Mouse (Mus musculus) right cerebral cortex, postnatal 10 days (tissue): ENCODE data around the gene Fam3c.

ENCODE experiments used
- DNase-seq, 2 experiments: peaks; one replicate each; pipeline ENCODE4 v3.0.0; 2021; ENCODE audit warnings: low spot score in 2 of 2

Fam3c gene

DNA sequence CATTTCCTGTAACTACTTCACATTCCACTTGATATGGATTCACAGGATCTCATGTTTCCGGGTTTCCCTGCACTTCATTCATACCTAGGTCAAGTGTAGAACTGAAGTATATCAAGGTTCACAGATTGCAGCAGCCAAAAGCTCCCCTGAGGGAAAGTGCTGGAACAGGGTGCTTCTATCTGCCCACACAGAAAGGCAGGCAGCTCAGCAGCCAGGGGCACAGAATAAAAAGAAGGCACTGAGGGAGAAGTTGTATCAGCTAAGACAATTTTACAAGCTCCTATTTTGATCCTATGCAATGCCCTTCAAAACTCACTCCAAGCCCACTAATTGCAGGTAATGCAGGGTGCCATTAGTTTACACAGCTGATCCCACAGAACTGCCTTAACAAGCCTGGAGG, 2.0 kb downstream of the Fam3c start:
- no peak for DNase-seq

- no peak for DNase-seq
These were observed 4.5 kb downstream of the Fam3c start for GRCm38 (mm10) chr6:22351551-22351950.

DNA sequence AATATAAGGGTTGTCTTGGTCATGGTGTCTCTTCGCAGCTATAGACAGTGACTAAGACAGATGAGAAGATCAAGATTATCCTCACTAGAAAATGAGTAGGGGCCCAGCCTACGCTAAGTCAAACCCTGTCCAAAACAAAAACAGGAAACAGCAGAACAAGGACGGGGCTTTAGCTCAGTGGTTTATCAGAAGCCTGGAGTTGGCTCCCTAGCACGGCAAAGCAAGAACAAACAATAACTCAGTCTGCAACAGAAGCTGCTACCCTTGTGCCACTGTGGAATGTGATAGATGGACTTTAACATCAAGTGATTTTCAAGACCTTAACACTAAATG, 5.8 kb downstream of the Fam3c start:
- no peak for DNase-seq

DNA sequence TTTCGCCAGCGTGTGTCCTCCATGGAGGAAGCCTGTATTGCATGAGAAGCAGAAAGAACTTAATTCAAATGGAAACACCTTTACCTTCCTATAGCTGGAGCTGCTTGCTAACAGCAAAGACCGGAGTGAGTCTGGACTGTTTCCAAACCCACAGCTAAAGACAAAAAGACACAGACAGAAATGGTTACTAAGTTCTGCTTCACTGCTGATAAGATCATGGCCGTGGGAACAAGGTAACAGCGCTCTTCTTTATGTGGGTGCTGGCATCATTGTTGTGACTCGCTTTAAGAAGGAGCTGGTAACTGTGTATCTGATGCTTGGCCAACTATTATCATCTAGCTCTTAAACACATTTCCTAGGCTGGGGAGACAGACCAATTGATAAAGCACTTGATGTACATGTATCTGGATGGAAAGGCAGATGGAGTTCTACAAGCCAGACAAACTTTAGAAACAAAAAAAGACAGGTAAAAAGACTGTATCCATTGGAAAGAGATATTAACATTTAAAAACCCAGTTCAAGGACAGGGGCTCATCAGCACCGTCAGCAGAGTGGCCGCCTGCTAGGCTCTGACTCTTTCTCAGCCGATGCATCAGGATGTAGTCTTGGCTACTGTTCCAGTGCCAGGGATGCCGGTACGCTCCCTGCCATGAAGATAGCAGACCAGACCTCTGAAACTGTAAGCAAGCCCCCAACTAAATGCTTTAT, 6.4 kb downstream of the Fam3c start:
- no peak for DNase-seq

DNA sequence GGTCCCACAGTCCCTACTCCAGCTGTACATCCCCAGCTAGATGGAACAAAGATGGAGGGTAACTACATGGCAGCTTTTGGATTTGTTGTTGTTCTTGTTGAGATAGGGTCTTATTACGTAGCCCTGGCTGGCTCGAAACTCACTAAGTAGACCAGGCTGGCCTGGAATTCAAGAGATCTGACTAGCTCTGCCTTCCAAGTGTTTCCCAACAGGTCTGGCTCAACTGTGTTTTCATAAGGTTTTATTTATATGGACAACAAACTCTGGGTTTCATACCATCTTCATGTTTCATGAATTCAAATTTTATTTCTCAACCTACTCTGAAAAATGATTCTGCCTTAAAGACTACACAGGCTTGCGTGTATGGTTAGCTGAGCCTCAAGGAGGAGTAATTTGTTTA, 7.1 kb downstream of the Fam3c start:
- no peak for DNase-seq

DNA sequence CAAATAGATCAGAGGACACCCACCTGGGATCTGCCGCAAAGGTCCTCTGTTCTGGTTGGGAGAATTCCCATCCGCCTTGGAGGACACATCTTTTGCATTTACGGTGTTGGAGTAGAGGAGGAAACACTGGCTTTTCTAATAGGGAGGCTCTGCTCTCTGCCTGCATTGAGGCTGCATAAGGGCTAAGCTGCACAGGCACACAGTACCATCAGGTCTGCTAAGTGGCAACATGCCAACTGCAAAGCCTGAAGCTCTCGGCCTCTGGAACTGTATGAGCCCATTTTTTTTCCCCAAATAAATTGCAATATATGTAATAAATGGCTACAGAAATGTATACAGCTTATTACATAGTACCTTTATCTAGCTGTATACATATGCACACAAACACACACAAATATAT, 7.9 kb downstream of the Fam3c start:
- DNase-seq: no peak

- no peak for DNase-seq
These were observed 8.7 kb downstream of the Fam3c start for GRCm38 (mm10) chr6:22347132-22347902.

- no peak for DNase-seq
These were observed 11.6 kb downstream of the Fam3c start for GRCm38 (mm10) chr6:22344443-22344842.

- no peak for DNase-seq
These were observed 12.3 kb downstream of the Fam3c start for GRCm38 (mm10) chr6:22343706-22344105.

GRCm38 (mm10) chr6:22343292-22343691, 12.8 kb downstream of the Fam3c start:
- DNase-seq: no peak

- no peak for DNase-seq
These were observed 15.3 kb downstream of the Fam3c start for GRCm38 (mm10) chr6:22340779-22341178.

GRCm38 (mm10) chr6:22339763-22340542, 16.1 kb downstream of the Fam3c start:
- DNase-seq: no peak

DNA sequence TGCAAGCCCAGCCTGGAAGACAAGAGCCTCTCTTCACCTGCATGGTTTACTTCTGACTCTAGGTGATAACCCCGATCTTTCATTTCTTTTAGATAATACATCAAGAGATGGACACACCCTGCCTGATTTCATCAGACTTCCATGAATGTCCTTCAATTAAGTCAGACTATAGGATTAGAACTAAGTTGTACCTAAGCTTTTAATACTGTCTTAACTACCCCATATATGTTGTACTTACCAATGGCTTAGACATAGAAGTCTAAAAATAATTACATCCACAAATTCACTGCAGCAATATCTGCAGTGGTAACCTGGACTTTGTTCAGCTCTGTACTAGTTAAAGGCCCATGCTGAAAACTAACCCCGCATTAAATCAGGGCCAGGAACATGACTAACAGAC, 23.5 kb downstream of the Fam3c start:
- no peak for DNase-seq

DNA sequence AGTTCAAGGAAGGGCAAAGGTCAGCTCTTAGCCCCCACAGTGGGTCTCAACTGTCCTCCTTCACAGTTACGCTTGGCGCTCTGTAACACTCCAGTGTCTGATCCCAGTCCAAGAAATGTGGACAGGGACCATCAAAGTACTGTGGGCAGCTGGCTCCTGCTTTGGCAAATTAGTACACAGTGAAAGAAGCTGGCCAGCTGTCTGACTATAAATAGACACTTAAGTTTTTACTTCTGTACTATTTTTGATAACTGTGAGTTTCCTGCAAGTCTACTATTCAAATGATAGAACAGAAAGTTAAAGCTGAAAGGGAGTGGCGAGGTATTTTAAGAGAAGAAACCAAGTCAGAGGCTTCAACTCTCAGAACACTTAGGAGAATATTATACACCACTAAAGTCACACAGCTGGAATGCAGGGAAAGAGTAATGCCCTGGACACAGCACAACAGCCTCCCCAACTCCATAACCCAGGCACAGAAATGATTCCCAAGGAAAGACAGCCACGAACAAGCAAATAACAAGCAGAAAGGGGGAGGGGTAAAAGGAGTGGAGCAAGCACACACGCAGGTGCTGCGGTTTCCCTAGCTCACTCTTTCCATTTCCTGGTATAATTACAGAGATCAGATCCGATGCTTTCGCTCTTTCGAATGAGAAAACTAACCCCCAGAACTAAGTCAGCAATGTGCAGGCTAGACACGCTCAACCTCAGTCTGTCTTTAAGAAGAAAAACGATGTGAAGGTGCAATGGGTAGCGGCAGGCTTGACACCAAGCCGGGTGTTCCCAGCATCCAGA, 25.7 kb downstream of the Fam3c start:
- no peak for DNase-seq

DNA sequence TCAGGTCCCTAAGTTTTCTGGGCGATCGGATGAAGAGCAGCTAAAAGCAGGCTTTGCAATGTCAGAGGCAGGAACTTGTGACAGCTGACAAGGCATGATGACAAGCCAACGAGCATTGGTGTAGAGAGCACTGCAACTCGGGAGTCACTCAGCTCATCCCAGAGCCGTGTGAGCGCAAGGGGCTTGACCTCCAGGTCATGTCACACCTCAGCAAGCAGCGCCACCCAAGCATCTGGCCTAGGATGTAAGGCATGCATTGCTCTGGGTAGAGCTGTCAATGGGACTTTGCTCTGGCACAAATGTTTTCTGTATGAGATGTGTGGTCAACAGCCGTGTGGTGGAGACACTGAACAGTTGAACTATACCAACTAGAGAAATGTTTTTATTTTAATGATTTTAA, 28.1 kb downstream of the Fam3c start:
- DNase-seq: no peak

DNA sequence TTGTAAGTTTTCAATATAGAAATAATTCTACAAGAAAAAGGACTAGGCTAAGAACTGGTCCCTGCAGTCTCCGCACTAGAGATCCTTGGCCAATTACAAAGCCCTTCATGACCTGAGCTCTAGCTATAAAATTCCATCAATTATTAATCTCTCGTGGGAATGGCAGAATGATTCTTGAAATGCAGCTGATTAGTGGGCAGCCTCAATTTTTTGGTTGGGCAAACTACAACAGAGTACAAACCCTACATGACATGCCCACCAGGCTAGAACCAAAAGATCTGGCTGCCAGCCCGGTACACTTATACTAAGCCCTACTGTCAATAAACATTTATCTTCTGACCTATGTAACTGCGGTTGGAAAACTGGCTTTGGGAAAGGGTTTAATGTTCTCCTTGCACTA, 29.0 kb downstream of the Fam3c start:
- no peak for DNase-seq

DNA sequence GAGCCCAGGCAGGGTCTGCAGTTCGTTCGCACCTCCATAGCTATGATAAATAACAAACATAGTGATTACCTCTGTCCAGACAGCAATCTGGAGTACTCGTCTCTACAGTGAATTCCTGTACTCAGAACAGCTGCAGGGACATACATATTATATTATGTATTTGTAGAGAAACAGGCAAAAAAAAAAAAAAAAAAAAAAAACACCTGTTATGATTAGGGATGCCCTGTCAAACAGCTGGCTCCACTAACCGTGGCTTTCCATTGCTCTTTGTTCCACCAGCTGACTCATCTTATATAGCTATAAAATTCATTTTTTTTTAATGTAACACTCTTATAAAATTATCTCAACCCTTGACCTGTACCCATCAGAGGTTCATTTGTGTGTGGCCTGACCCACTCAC, 29.8 kb downstream of the Fam3c start:
- no peak for DNase-seq

DNA sequence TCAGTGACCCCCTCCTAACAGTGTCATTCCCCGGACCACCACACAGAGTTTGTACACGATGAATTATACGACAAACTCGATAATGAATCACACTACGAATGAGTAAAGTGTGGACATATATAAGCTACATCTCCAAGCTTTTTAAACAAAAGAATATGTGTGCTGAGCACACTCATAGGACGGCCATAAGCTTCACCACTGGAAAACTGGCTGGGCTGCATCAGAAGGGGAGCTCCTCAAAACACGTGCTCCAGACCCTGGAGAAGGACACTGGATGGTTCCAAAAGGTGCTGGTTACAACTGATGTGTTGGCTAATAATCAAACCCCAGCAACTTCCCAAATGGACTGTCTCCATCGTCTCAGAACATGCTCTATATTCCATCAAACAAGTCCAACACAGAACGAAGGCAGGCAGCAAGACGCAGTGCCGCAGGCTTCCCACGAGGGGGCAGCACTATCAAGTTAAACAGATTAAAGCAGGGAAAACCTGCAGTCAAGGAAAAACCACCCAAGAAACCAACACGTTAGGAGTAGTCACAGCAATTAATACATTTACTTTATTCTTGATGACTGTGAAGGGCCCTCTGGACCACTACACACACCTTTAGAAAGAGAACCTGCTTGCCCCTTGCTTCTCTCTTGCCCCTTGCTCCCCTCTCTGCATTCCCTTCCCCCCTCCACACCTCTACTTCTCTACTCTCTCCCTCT, 30.5 kb downstream of the Fam3c start:
- peak; percentile 83 to 89 for DNase-seq

- DNase-seq: no peak
These were observed 58.0 kb downstream of the Fam3c start for GRCm38 (mm10) chr6:22298059-22298458.

DNA sequence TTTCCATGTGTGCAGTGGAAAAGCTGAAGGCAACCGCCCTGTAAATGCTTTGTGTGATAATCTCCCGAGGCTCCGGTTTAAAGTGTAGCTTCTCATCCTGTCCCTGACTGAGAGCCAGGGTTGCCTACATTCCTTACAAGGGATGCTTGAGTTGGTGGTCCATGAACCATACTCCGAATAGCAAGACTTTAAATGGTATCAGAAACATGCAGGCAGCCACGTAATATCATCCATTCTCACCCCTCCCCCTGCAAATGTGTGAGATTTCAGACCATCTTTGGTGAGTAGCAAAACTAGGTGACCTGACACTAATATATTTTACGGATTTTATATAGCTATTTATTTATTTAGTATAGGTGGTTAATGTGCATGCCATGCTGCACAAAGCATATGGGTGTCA, 59.0 kb downstream of the Fam3c start:
- no peak for DNase-seq

- DNase-seq: no peak
These were observed 62.1 kb downstream of the Fam3c start for GRCm38 (mm10) chr6:22293922-22294321.
